Mouse (Mus musculus) stomach, postnatal 0 days (tissue): ENCODE results near the gene Aurkb.

Experiments used
- CTCF ChIP-seq: IDR thresholded peaks from 2 replicates; pipeline ENCODE4 v1.5.1; 2016; ENCODE audit warnings: antibody characterized with exemption, low read depth, mild to moderate bottlenecking, moderate library complexity
- EP300 ChIP-seq: optimal IDR thresholded peaks from 2 replicates; pipeline ENCODE3; 2016; ENCODE audit warnings: antibody characterized with exemption

DNA sequence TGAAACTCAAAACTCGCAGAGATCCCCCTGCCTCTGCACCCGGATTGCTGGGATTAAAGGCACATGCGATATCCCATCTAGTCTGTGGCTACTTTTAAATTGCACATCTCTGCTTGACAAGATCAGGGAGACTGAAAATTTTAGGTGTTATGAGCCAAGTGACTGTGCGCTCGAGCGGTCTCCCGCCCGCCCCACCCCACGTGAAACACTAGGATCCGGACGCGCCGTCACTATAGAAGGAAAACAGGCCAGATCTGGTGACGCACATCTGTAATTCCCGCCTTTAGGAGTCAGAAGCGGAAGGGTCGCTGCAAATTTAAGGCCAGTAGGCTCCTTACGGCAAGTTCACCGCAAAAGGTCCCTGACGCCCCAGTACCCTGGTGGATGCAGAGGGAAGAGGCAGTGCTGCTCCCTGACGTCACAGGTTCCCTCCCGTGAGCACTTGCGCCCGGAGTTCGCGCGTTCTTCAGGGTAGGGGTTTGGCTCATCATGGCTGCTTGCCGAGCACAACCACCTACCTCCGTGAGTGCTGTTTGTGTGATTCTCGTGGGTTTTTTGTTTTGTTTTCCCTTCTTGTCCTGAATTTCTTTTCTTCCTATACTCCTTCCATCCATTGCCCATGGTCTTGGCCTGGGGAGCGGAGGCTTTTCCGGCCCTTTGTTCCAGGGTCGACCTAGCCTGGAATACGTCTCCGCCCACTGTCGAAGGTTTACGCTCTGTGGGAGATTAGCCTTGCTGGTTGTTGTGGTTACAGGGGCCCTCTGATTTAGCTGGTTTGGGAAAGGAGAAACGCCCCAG lies 29.6 kb upstream of the Aurkb start, which contains the start of gene Ctc1:
- TF ChIP-seq CTCF, result peak; percentile 77
- no peak for TF ChIP-seq EP300
